19 mouse cellular contexts compared by ENCODE assay signal in the genomic region with DNA sequence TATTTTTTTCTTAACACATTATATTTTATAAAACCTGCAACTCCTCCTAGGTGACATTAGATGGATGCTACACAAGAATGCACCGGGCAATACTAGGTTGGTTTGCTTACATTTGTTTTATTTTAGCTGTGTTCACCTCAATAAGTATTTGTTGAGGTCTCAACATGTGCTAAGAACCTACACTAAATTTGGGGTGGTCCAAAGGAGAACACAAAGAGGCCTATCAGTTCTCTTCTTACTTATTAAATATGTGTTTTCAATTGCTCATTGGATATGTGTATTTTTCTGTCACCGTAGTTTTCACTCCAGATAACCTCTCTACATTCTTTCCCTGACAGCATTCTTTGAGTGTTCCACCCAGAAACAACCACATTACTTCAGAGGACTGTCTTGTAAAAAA. TPM values are rescaled to one million over a fixed set of nuclear protein-coding genes. Genes with fewer than 3 reads are reported as not detected.
"Had no signal": no experiment of that assay in that cellular context is flagged by ENCODE, and none has a peak within 500 bp of the region (broad histone marks: within the 10 kb centered on the region; RNA-seq: fewer than 3 reads in every experiment).

No protein-coding gene starts in this region.

- H3K9ac ChIP-seq: liver, embryonic 14.5 days; lung, embryonic 14.5 days; midbrain, embryonic 13.5 days; neural tube, embryonic 13.5 days; neural tube, embryonic 15.5 days had no signal

- H3K4me3 ChIP-seq: midbrain, embryonic 13.5 days; myocyte had no signal

- H3K4me2 ChIP-seq: lung, embryonic 14.5 days; midbrain, embryonic 13.5 days had no signal

- DNase-seq: lung, adult 18-20 months; lung, embryonic 14.5 days; lung, postnatal 10 days; right cerebral cortex, adult 18-20 months; right cerebral cortex, postnatal 25 days; right cerebral cortex, postnatal 4 days; spleen, adult 18-20 months; thymus, adult 18-20 months; thymus, postnatal 14 days; thymus, postnatal 36 days had no signal

- ATAC-seq: midbrain, embryonic 13.5 days had no signal

- H3K27ac ChIP-seq: liver, embryonic 14.5 days; midbrain, embryonic 10.5 days; midbrain, embryonic 13.5 days; neural tube, embryonic 13.5 days; neural tube, embryonic 15.5 days had no signal

- H3K9me3 ChIP-seq: midbrain, embryonic 10.5 days; midbrain, embryonic 13.5 days; neural tube, embryonic 13.5 days; neural tube, embryonic 15.5 days had no signal

RNA-seq across cellular contexts. Expression of a gene that starts 9.2 kb away (rescaled TPM):
- polyA plus RNA-seq: liver, embryonic 14.5 days; liver, embryonic 16.5 days; lung, embryonic 14.5 days; lung, embryonic 16.5 days; thymus, postnatal 0 days had no signal

RNA-seq across cellular contexts. Expression of a gene that starts 15.1 kb away (rescaled TPM):
- polyA plus RNA-seq: liver, embryonic 14.5 days; liver, embryonic 16.5 days; lung, embryonic 14.5 days; lung, embryonic 16.5 days; midbrain, embryonic 10.5 days; thymus, postnatal 0 days had no signal
